Mouse (Mus musculus) midbrain, embryonic 13.5 days (tissue): ENCODE measurements around the gene Bub1b. TPM values are rescaled to one million over a fixed set of nuclear protein-coding genes. Genes with fewer than 3 reads are reported as not detected.
A peak's percentile ranks its signal among the peaks of the same experiment; 100 is the strongest.

Source experiments
- ATAC-seq: fragments of 200-750 bp; cut with Nextera tagmentation; 2 replicates; pipeline ENCODE4 v1.8.0; 2017; ENCODE audit warnings: mild to moderate bottlenecking, moderate TSS enrichment, moderate library complexity
- H3K27ac ChIP-seq: fragments of 300-500 bp; sonication (generic); 2 replicates; pipeline ENCODE4 v1.5.1; 2015; ENCODE audit warnings: inconsistent platforms, mild to moderate bottlenecking, moderate library complexity
- H3K27me3 ChIP-seq: fragments of 300-500 bp; sonication (generic); 2 replicates; pipeline ENCODE4 v1.6.1; 2015; ENCODE audit warnings: mild to moderate bottlenecking, inconsistent platforms
- H3K36me3 ChIP-seq: fragments of 300-500 bp; sonication (generic); 2 replicates; pipeline ENCODE4 v1.6.1; 2015; ENCODE audit warnings: mild to moderate bottlenecking, inconsistent platforms
- H3K4me1 ChIP-seq: fragments of 300-500 bp; sonication (generic); replicated peaks from 2 replicates; pipeline ENCODE4 v1.6.1; 2015; ENCODE audit warnings: inconsistent platforms
- H3K4me2 ChIP-seq: fragments of 300-500 bp; sonication (generic); replicated peaks from 2 replicates; pipeline ENCODE4 v1.6.1; 2015; ENCODE audit warnings: moderate library complexity, mild to moderate bottlenecking, inconsistent platforms
- H3K4me3 ChIP-seq: fragments of 300-500 bp; sonication (generic); replicated peaks from 2 replicates; pipeline ENCODE4 v1.5.1; 2015; ENCODE audit warnings: mild to moderate bottlenecking, inconsistent platforms
- H3K9ac ChIP-seq: fragments of 300-500 bp; sonication (generic); replicated peaks from 2 replicates; pipeline ENCODE4 v1.6.1; 2015; ENCODE audit warnings: mild to moderate bottlenecking, inconsistent platforms
- H3K9me3 ChIP-seq: fragments of 300-500 bp; sonication (generic); 2 replicates; pipeline ENCODE4 v1.6.1; 2016; ENCODE audit warnings: mild to moderate bottlenecking, inconsistent platforms
- WGBS: fragments of 180-500 bp; shearing (Covaris S2); methylation state at CpG from one replicate; pipeline ENCODE4 v1.1.7; 2015; 5-methylcytosine and 5-hydroxymethylcytosine counted together
- polyA plus RNA-seq: library from polyadenylated mRNA; unstranded; fragments of >200 nt; fragmentation: Nextera tagmentation; extraction: Ambion mirVana; gene quantifications from 2 replicates; pipeline ENCODE4 v1.2.1, GENCODE M21; 2015

Gene Bub1b
- polyA plus RNA-seq, 1 experiment from 2014 or later: 37.4 TPM

DNA sequence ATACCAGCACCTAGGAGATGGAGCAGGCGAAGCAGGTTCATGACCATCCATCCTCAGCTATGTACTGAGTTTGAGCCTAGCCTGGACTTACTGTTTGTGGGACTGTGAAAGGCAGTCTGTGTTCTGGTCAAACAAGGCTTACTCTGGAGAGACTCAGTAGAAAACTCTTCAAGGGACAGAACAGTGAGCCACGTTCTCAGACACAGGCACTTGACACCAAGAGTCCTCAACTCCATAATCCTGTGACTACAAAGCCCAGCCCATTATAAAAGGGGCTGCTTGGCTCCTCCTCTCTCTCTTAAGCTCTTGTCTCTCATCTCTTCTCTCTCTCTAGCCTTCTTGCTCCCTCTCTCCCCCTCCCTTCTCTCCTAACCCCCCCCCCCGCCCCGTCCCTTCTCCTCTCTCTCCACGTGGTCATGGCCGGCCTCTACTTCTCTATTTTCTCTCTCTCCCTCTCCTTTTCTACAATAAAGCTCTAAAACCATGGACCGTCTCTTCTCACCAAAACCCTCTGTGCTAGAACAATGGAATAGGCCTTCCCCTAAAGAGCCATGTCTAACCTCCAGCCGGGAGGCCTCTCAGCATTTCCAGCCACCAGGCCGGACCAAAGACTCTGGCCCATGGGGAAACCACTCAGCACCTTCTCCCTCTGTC is 25.7 kb upstream of the Bub1b start:
- Histone ChIP-seq H3K4me3 (no peak overlapping the region), H3K36me3 (no peaks in the 10 kb centered on the region), H3K9me3 (no peaks in the 10 kb centered on the region), H3K4me1 (no peaks in the 10 kb centered on the region), H3K4me2 (no peak overlapping the region), H3K9ac (no peak overlapping the region), H3K27ac (no peak overlapping the region), H3K27me3 (no peaks in the 10 kb centered on the region)
- ATAC-seq: no peak
- 53% methylated on average over 9 of the region's 9 CpGs for WGBS

DNA sequence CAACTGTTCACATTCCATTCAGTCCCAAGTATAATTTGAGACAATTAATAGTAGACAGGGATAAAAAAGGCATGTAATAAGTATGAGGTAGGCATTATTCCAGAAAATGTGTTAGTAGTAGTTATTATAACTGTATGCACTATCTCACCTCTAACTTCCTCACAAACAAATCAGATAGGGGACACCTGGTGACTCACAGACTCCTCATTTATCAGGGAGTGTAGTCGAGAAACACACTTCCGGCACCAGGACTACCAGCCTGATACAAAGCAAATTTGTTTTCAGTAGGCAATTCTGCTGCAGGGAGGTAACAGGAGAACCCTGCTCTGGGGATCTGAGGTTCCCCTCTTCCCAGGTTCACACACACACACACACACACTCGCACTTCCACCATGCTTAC is 24.9 kb upstream of the Bub1b start:
- H3K9ac ChIP-seq: no peak overlapping the region
- no peak overlapping the region for H3K4me2 ChIP-seq
- H3K9me3 ChIP-seq: no peaks in the 10 kb centered on the region
- 92% methylated on average over 3 of the region's 3 CpGs for WGBS
- no peak overlapping the region for H3K4me3 ChIP-seq
- ATAC-seq: no peak
- H3K27ac ChIP-seq: no peak overlapping the region
- H3K27me3 ChIP-seq: no peaks in the 10 kb centered on the region
- H3K4me1 ChIP-seq: no peaks in the 10 kb centered on the region
- H3K36me3 ChIP-seq: no peaks in the 10 kb centered on the region

DNA sequence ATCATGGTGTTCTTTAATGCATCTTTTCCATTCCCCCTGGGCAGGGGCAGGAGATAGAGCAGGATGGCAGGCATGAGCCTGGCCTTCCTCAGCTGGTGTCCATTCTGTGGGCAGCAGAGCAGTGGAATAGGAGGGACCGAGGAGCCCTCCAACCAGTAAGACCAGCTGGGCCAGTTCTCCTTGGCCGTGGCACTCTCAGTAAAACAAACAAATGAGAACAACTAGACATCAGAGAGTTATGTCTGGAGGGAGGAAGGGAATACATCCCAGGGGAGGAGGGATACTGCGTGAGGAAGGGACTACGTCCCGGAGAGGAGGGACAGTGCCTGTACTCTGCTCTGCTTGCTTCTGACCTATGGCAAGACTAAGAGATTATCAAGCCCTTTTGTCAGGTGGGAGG is 12.0 kb upstream of the Bub1b start:
- Histone ChIP-seq H3K4me3 (no peak overlapping the region), H3K27ac (no peak overlapping the region), H3K27me3 (no peaks in the 10 kb centered on the region), H3K36me3 (no peaks in the 10 kb centered on the region), H3K4me2 (no peak overlapping the region), H3K4me1 (no peaks in the 10 kb centered on the region), H3K9me3 (no peaks in the 10 kb centered on the region), H3K9ac (no peak overlapping the region)
- no peak for ATAC-seq
- WGBS: 82% methylated on average over 5 of the region's 5 CpGs

GRCm38 (mm10) chr2:118587686-118588085 is 10.3 kb upstream of the Bub1b start:
- 64% methylated on average over 3 of the region's 3 CpGs for WGBS
- no peaks in the 10 kb centered on the region for H3K9me3 ChIP-seq
- H3K4me2 ChIP-seq: no peak overlapping the region
- no peak overlapping the region for H3K27ac ChIP-seq
- no peaks in the 10 kb centered on the region for H3K27me3 ChIP-seq
- H3K4me1 ChIP-seq: no peaks in the 10 kb centered on the region
- no peak overlapping the region for H3K9ac ChIP-seq
- ATAC-seq: no peak
- no peaks in the 10 kb centered on the region for H3K36me3 ChIP-seq
- H3K4me3 ChIP-seq: no peak overlapping the region

GRCm38 (mm10) chr2:118591083-118591482 is 6.9 kb upstream of the Bub1b start:
- H3K4me2 ChIP-seq: no peak overlapping the region
- H3K4me1 ChIP-seq: no peaks in the 10 kb centered on the region
- no peak overlapping the region for H3K9ac ChIP-seq
- H3K4me3 ChIP-seq: no peak overlapping the region
- no peaks in the 10 kb centered on the region for H3K36me3 ChIP-seq
- no peak overlapping the region for H3K27ac ChIP-seq
- no peaks in the 10 kb centered on the region for H3K27me3 ChIP-seq
- 89% methylated on average over 4 of the region's 4 CpGs for WGBS
- H3K9me3 ChIP-seq: no peaks in the 10 kb centered on the region
- ATAC-seq: no peak

- no peaks in the 10 kb centered on the region for H3K9me3 ChIP-seq
- H3K9ac ChIP-seq: peak overlapping the region; percentile 64; the same call in 1 of the 2 replicates
- no peaks in the 10 kb centered on the region for H3K27me3 ChIP-seq
- ATAC-seq: no peak
- H3K27ac ChIP-seq: no peak overlapping the region
- peak overlapping the region; percentile 87 for H3K4me2 ChIP-seq
- H3K4me1 ChIP-seq: peaks cover 29% of the 10 kb centered on the region
- WGBS: 33% methylated on average over 5 of the region's 5 CpGs
- peaks cover 7% of the 10 kb centered on the region for H3K36me3 ChIP-seq
- H3K4me3 ChIP-seq: peak overlapping the region; percentile 66
Measured at GRCm38 (mm10) chr2:118599087-118599486, 1.1 kb downstream of the Bub1b start.

DNA sequence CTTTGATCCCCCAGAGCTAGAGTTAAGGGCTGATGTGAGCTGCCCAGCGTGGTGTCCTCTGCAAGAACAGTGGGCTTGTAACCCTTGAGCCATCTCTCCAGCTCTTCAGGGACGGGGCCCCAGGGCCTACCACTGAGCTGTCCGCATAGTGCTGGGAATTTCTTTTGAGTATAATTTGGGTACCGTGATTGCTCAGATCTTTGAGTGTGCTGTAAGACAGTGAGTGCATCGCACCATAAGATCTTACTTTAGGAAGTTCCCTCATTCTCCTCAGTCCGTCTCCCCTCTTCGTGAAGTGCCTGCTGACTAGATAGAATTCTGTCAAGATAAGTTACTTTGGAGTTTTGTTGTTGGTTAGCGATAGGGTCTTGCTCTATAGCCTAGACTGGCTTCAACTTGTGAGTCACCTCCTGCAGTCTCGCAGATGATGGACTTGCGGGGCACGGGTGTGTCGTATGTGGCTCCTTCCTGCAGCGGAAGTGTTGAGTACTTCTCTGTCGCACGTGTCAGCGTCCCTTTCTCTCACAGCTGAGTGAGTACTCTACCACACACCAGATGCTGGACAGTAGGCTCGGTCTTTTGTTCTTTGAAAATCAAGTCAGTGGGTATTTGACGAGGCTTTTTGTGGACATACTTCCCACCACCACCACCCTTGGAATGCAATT is 3.7 kb downstream of the Bub1b start:
- ATAC-seq: no peak
- WGBS: 89% methylated on average over 18 of the region's 18 CpGs
- peaks cover 18% of the 10 kb centered on the region for H3K36me3 ChIP-seq

GRCm38 (mm10) chr2:118604091-118604490 is 6.1 kb downstream of the Bub1b start:
- WGBS: 91% methylated on average over 6 of the region's 6 CpGs
- Histone ChIP-seq H3K9me3 (no peaks in the 10 kb centered on the region), H3K36me3 (peaks cover 22% of the 10 kb centered on the region), H3K4me3 (no peak overlapping the region), H3K27me3 (no peaks in the 10 kb centered on the region), H3K4me1 (peaks cover 20% of the 10 kb centered on the region), H3K27ac (no peak overlapping the region), H3K9ac (no peak overlapping the region), H3K4me2 (no peak overlapping the region)
- ATAC-seq: no peak

More for the DNA sequence above, 3.7 kb downstream of the Bub1b start:
- no peak overlapping the region for H3K4me2 ChIP-seq
- H3K27me3 ChIP-seq: no peaks in the 10 kb centered on the region
- peaks cover 29% of the 10 kb centered on the region for H3K4me1 ChIP-seq
- peak overlapping the region; percentile 15; the same call in 1 of the 2 replicates for H3K9ac ChIP-seq
- no peaks in the 10 kb centered on the region for H3K9me3 ChIP-seq
- H3K27ac ChIP-seq: no peak overlapping the region
- H3K4me3 ChIP-seq: no peak overlapping the region

DNA sequence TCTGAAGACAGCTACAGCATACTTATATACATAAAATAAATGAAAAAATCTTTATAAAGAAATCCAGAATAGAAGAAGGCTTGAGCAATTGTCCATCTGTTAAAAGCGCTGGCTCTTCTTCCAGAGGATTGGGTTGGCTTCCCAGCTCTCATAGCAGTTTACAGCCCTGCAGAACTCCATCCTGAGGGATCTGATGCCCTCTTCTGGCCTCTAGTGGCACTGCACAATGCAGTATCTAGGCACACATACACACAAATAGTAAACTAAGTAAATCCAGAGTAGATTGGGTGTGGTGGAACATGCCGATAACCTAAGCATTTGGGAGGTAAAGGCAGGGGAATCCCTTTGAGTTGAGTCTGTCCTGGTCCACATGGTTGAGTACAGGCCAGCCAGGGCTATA is 8.0 kb downstream of the Bub1b start:
- Histone ChIP-seq H3K9me3 (no peaks in the 10 kb centered on the region), H3K4me2 (no peak overlapping the region), H3K27ac (no peak overlapping the region), H3K27me3 (no peaks in the 10 kb centered on the region), H3K36me3 (peaks cover 27% of the 10 kb centered on the region), H3K4me3 (no peak overlapping the region), H3K4me1 (peaks cover 1% of the 10 kb centered on the region; the same call in 1 of the 2 replicates), H3K9ac (no peak overlapping the region)
- ATAC-seq: no peak
- 90% methylated on average over 2 of the region's 2 CpGs for WGBS

DNA sequence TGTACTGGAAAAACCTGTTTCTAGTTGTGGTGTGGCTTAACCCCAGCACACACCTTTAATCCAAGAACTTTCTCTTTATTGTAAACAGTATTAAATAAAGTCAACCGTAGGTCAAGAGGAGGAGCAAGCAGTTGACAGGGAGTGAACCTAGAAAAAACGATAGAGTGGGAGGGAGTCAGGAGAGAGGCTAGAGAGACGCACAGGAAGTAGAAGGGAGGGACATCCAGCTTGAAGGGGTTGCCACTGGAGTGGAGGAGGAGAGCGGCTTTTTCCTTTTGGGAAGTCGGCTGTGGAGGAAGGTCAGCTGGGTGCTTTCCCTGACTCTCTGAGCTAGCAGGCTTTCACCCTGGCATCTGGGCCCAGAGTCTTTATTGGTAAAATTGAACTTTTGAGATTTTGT is 9.0 kb downstream of the Bub1b start:
- H3K27me3 ChIP-seq: no peaks in the 10 kb centered on the region
- 90% methylated on average over 5 of the region's 5 CpGs for WGBS
- H3K9ac ChIP-seq: no peak overlapping the region
- no peak for ATAC-seq
- no peaks in the 10 kb centered on the region for H3K4me1 ChIP-seq
- no peaks in the 10 kb centered on the region for H3K9me3 ChIP-seq
- peaks cover 32% of the 10 kb centered on the region for H3K36me3 ChIP-seq
- H3K4me3 ChIP-seq: no peak overlapping the region
- H3K4me2 ChIP-seq: no peak overlapping the region
- no peak overlapping the region for H3K27ac ChIP-seq

DNA sequence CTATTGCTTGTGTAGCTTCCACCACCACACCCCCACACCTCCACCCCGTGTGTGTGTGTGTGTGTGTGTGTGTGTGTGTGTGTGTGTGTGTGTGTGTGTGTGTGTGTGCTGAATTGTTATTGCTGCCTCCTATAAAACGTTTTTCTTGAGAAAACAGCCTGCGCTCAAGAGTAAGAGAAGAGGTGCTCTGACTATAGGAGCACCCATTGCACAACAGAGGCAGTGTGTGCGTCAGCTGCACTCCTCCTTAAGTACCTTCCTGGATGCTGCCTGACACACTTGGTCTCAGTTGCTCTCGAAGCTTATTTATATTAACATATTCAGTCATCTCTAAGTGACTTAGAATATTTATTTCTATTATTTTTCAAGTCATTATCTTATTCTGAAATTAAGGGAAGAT is 20.0 kb downstream of the Bub1b start:
- Histone ChIP-seq H3K9ac (no peak overlapping the region), H3K9me3 (no peaks in the 10 kb centered on the region), H3K27ac (no peak overlapping the region), H3K4me2 (no peak overlapping the region), H3K27me3 (no peaks in the 10 kb centered on the region), H3K36me3 (peaks cover 66% of the 10 kb centered on the region), H3K4me3 (no peak overlapping the region), H3K4me1 (no peaks in the 10 kb centered on the region)
- no peak for ATAC-seq
- WGBS: 96% methylated on average over 5 of the region's 5 CpGs

DNA sequence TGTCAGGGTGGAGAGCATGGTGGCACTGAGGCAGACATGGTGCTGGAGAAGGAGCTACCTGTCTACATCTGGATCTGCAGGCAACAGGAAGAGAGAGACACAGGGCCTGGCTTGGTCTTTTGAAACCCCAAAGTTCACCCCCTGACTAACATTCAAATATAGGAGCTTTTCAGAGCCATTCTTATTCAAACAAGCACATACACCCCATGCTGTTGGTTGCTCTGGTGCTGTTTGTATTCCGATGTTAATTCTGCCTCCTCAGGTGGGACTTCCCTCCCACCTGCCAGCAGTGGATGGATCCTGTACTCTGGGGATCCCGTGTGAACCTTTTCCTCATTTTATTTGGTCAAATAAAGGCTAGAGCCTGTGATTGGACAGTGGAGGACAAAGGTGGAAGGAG is 22.1 kb downstream of the Bub1b start:
- Histone ChIP-seq H3K36me3 (peaks cover 57% of the 10 kb centered on the region), H3K4me1 (no peaks in the 10 kb centered on the region), H3K27ac (no peak overlapping the region), H3K9me3 (no peaks in the 10 kb centered on the region), H3K4me3 (no peak overlapping the region), H3K4me2 (no peak overlapping the region), H3K27me3 (no peaks in the 10 kb centered on the region), H3K9ac (no peak overlapping the region)
- 73% methylated on average over 2 of the region's 2 CpGs for WGBS
- no peak for ATAC-seq

- Histone ChIP-seq H3K4me3 (no peak overlapping the region), H3K9ac (no peak overlapping the region), H3K27ac (no peak overlapping the region), H3K36me3 (peaks cover 51% of the 10 kb centered on the region), H3K4me2 (no peak overlapping the region), H3K4me1 (no peaks in the 10 kb centered on the region), H3K27me3 (no peaks in the 10 kb centered on the region), H3K9me3 (no peaks in the 10 kb centered on the region)
- WGBS: 87% methylated on average over 8 of the region's 8 CpGs
- ATAC-seq: no peak
Measured at GRCm38 (mm10) chr2:118620608-118621007, 22.6 kb downstream of the Bub1b start.
